9 mouse cellular contexts compared by ENCODE assay signal in genomic region chr9:83663981-83664897, GRCm38 (mm10).
DNase-seq lines count a peak whose midpoint lies in the region; ATAC-seq and TF ChIP-seq lines count a peak whose summit lies in the region.
"Had no signal": no experiment of that assay in that cellular context is flagged by ENCODE, and none has a peak within 500 bp of the region (broad histone marks: within the 10 kb centered on the region; RNA-seq: fewer than 3 reads in every experiment).

No protein-coding gene starts in this region.

- peak overlapping the region; percentile 45 for H3K4me3 ChIP-seq in heart, embryonic 12.5 days
- no peak overlapping the region for H3K4me3 ChIP-seq in ES-Bruce4 (ENCODE audit: low read depth, low read length)
- peak overlapping the region; percentile 24; the same call in 1 of the 2 replicates for H3K4me3 ChIP-seq in forebrain, embryonic 11.5 days (ENCODE audit: low read depth, low read length)
- peak overlapping the region; percentile 36 for H3K4me3 ChIP-seq in limb, embryonic 15.5 days
- peak overlapping the region; percentile 39 for H3K4me3 ChIP-seq in olfactory bulb, adult 2 months (ENCODE audit: insufficient read depth, low read depth, low read length)

- H3K9ac ChIP-seq in heart, embryonic 12.5 days: peak overlapping the region; percentile 17; the same call in 1 of the 2 replicates
- peak overlapping the region; percentile 43; the same call in 1 of the 2 replicates for H3K9ac ChIP-seq in ES-Bruce4 (ENCODE audit: low read depth, poor library complexity, severe bottlenecking)
- H3K9ac ChIP-seq in forebrain, embryonic 11.5 days (ENCODE audit: low read length): peak overlapping the region; percentile 43; the same call in 1 of the 2 replicates
- no peak overlapping the region for H3K9ac ChIP-seq in limb, embryonic 15.5 days

- TF ChIP-seq POLR2A in ES-Bruce4 (IDR thresholded peaks at IDR 0.05; ENCODE audit: insufficient read depth, low read length): no peak
- no peak for TF ChIP-seq POLR2A in olfactory bulb, adult 2 months (IDR thresholded peaks at IDR 0.05; ENCODE audit: insufficient read depth, low read depth, low read length)

- no peaks in the 10 kb centered on the region for H3K27me3 ChIP-seq in heart, embryonic 12.5 days (replicated peaks)
- H3K27me3 ChIP-seq in ES-Bruce4 (ENCODE audit: control insufficient read depth, insufficient read depth, low read length, poor library complexity, severe bottlenecking): 0 out of 2 replicates have a peak, but pooled peaks cover 1% of the 10 kb centered on the region
- no peaks in the 10 kb centered on the region for H3K27me3 ChIP-seq in forebrain, embryonic 11.5 days (ENCODE audit: control insufficient read depth, insufficient read depth, low read length)
- H3K27me3 ChIP-seq in limb, embryonic 15.5 days: no peaks in the 10 kb centered on the region

- H3K4me2 ChIP-seq in heart, embryonic 12.5 days: peak overlapping the region; percentile 64
- peak overlapping the region; percentile 46 for H3K4me2 ChIP-seq in forebrain, embryonic 11.5 days (ENCODE audit: low read depth, low read length, severe bottlenecking)
- peak overlapping the region; percentile 53 for H3K4me2 ChIP-seq in limb, embryonic 15.5 days

- TF ChIP-seq CTCF in ES-Bruce4 (IDR thresholded peaks at IDR 0.05; ENCODE audit: low read depth, low read length): no peak
- no peak for TF ChIP-seq CTCF in olfactory bulb, adult 2 months (IDR thresholded peaks at IDR 0.05; ENCODE audit: insufficient read depth, low read depth, low read length)

- no peak for ATAC-seq in heart, embryonic 12.5 days (ENCODE audit: insufficient number of reproducible peaks, low FRiP score)
- peak; percentile 91 for ATAC-seq in forebrain, embryonic 11.5 days (replicated peaks; ENCODE audit: low FRiP score)
- no peak for ATAC-seq in limb, embryonic 15.5 days (ENCODE audit: insufficient number of reproducible peaks, low FRiP score, low TSS enrichment, low read depth)

- no peaks in the 10 kb centered on the region for H3K4me1 ChIP-seq in heart, embryonic 12.5 days (replicated peaks)
- no peaks in the 10 kb centered on the region for H3K4me1 ChIP-seq in ES-Bruce4 (ENCODE audit: control insufficient read depth, insufficient read depth, low read length)
- peaks cover 4% of the 10 kb centered on the region; the same call in 1 of the 2 replicates for H3K4me1 ChIP-seq in forebrain, embryonic 11.5 days (replicated peaks; ENCODE audit: control insufficient read depth, insufficient read depth, low read length)
- H3K4me1 ChIP-seq in limb, embryonic 15.5 days: no peaks in the 10 kb centered on the region
- H3K4me1 ChIP-seq in olfactory bulb, adult 2 months (ENCODE audit: control insufficient read depth, insufficient read depth, low read length): no peaks in the 10 kb centered on the region

- no peak for DNase-seq in heart, adult 18-20 months
- peak; percentile 85 for DNase-seq in forebrain, embryonic 11.5 days (ENCODE audit: low spot score)
- DNase-seq in spleen, postnatal 4 days (ENCODE audit: low spot score in 2 of 2): no peak
- DNase-seq in adipocyte (ENCODE audit: low spot score): no peak

- no peak overlapping the region for H3K27ac ChIP-seq in heart, embryonic 12.5 days (ENCODE audit: poor library complexity, severe bottlenecking)
- no peak overlapping the region for H3K27ac ChIP-seq in ES-Bruce4 (ENCODE audit: insufficient read depth, low read length)
- H3K27ac ChIP-seq in forebrain, embryonic 11.5 days (ENCODE audit: low read depth, low read length): peak overlapping the region; percentile 79
- no peak overlapping the region for H3K27ac ChIP-seq in limb, embryonic 15.5 days
- H3K27ac ChIP-seq in olfactory bulb, adult 2 months (ENCODE audit: insufficient read depth, low read depth, low read length): no peak overlapping the region
- H3K27ac ChIP-seq: macrophage had no signal

- WGBS in heart, embryonic 12.5 days: 34% methylated on average over 26 of the region's 33 CpGs
- 12% methylated on average over 23 of the region's 33 CpGs for WGBS in forebrain, embryonic 11.5 days
- 15% methylated on average over 24 of the region's 33 CpGs for WGBS in limb, embryonic 15.5 days
- 7% methylated on average over 25 of the region's 33 CpGs for WGBS in olfactory bulb, adult 2 months

- no peaks in the 10 kb centered on the region for H3K36me3 ChIP-seq in heart, embryonic 12.5 days
- H3K36me3 ChIP-seq in ES-Bruce4 (ENCODE audit: control insufficient read depth, insufficient read depth, low read length, poor library complexity, severe bottlenecking): no peaks in the 10 kb centered on the region
- H3K36me3 ChIP-seq in forebrain, embryonic 11.5 days (ENCODE audit: control insufficient read depth, insufficient read depth, low read length): no peaks in the 10 kb centered on the region
- no peaks in the 10 kb centered on the region for H3K36me3 ChIP-seq in limb, embryonic 15.5 days

- no peaks in the 10 kb centered on the region for H3K9me3 ChIP-seq in heart, embryonic 12.5 days (replicated peaks)
- H3K9me3 ChIP-seq in ES-Bruce4 (replicated peaks; ENCODE audit: control insufficient read depth, insufficient read depth, low read length, poor library complexity, severe bottlenecking): no peaks in the 10 kb centered on the region
- H3K9me3 ChIP-seq in forebrain, embryonic 11.5 days (ENCODE audit: control insufficient read depth, low read length): no peaks in the 10 kb centered on the region
- no peaks in the 10 kb centered on the region for H3K9me3 ChIP-seq in limb, embryonic 15.5 days

- no peak for TF ChIP-seq EP300 in ES-Bruce4 (IDR thresholded peaks at IDR 0.05; ENCODE audit: insufficient read depth, low read depth, low read length)
